Mouse (Mus musculus) kidney, postnatal 0 days (tissue): ENCODE measurements around the gene Txndc9. TPM values are rescaled to one million over a fixed set of nuclear protein-coding genes. Genes with fewer than 3 reads are reported as not detected.

Experiments
- ATAC-seq: fragments of 200-750 bp; cut with Nextera tagmentation; replicated peaks from 2 replicates; pipeline ENCODE4 v1.8.0; 2017; ENCODE audit warnings: low read depth, moderate number of reproducible peaks, moderate TSS enrichment, moderate library complexity; ENCODE audit not compliant: low FRiP score
- DNase-seq: peaks from one replicate; pipeline ENCODE4 v3.0.0-alpha.2; 2016; ENCODE audit warnings: low spot score
- H3K27ac ChIP-seq: fragments of 300-500 bp; sonication (generic); 2 replicates; pipeline ENCODE4 v1.5.1; 2014; ENCODE audit warnings: mild to moderate bottlenecking
- H3K27me3 ChIP-seq: fragments of 300-500 bp; sonication (generic); 2 replicates; pipeline ENCODE4 v1.6.1; 2014; ENCODE audit warnings: low read length, mixed read lengths; ENCODE audit not compliant: insufficient read depth
- H3K36me3 ChIP-seq: fragments of 300-500 bp; sonication (generic); 2 replicates; pipeline ENCODE4 v1.6.1; 2014; ENCODE audit warnings: low read length, mixed read lengths; ENCODE audit not compliant: insufficient read depth
- H3K4me1 ChIP-seq: fragments of 300-500 bp; sonication (generic); replicated peaks from 2 replicates; pipeline ENCODE4 v1.6.1; 2014; ENCODE audit warnings: antibody characterized with exemption, low read length, mixed read lengths; ENCODE audit not compliant: insufficient read depth
- H3K4me2 ChIP-seq: fragments of 300-500 bp; sonication (generic); 2 replicates; pipeline ENCODE4 v1.6.1; 2014; ENCODE audit warnings: mild to moderate bottlenecking, low read length, moderate library complexity, mixed read lengths
- H3K4me3 ChIP-seq: fragments of 300-500 bp; sonication (generic); replicated peaks from 2 replicates; pipeline ENCODE4 v1.5.1; 2014; ENCODE audit warnings: low read depth, low read length
- H3K9ac ChIP-seq: fragments of 300-500 bp; sonication (generic); 2 replicates; pipeline ENCODE4 v1.6.1; 2014; ENCODE audit warnings: low read depth, low read length
- H3K9me3 ChIP-seq: fragments of 300-500 bp; sonication (generic); replicated peaks from 2 replicates; pipeline ENCODE4 v1.6.1; 2016; ENCODE audit warnings: low read length, inconsistent platforms, mixed read lengths
- CTCF ChIP-seq: IDR thresholded peaks from 2 replicates; pipeline ENCODE4 v1.5.1; 2016; ENCODE audit warnings: antibody characterized with exemption, low read depth, mild to moderate bottlenecking, moderate library complexity
- WGBS: fragments of 180-500 bp; shearing (Covaris S2); extraction: QIAGEN DNeasy Blood & Tissue Kit; methylation state at CpG from one replicate; pipeline ENCODE4 v1.1.7; 2014; 5-methylcytosine and 5-hydroxymethylcytosine counted together
- polyA plus RNA-seq: library from polyadenylated mRNA; unstranded; fragments of >200 nt; fragmentation: Nextera tagmentation; extraction: Ambion mirVana; gene quantifications from 2 replicates; pipeline ENCODE4 v1.2.1, GENCODE M21; 2015

Gene Txndc9
- polyA plus RNA-seq, 1 experiment from 2014 or later: 135 TPM

DNA sequence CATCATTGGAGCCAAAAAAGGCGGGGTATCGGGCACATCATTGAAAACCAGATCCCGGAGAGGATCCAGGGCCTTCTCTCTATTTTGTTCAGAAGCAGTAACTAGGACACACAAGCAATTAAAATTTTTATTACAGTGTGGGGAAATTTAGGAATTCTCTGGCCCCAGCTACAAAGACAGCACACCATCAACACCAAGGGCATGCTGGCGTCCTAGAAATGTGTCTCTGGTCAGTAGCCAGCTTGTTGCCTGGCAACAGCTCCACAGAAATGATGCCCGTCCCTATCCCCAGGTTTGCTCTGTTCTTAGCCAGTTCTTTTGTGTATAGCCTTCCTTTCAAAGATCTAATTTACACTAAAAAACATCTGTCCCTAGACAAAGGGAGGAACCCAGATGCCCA, 38.2 kb downstream of the Txndc9 start:
- no peak for ATAC-seq
- Histone ChIP-seq H3K27ac (no peak overlapping the region), H3K27me3 (no peaks in the 10 kb centered on the region), H3K4me2 (no peak overlapping the region), H3K36me3 (no peaks in the 10 kb centered on the region), H3K4me3 (no peak overlapping the region), H3K9ac (no peak overlapping the region), H3K9me3 (no peaks in the 10 kb centered on the region), H3K4me1 (no peaks in the 10 kb centered on the region)
- DNase-seq: no peak
- WGBS: 77% methylated on average over 5 of the region's 5 CpGs
- TF ChIP-seq CTCF: no peak

DNA sequence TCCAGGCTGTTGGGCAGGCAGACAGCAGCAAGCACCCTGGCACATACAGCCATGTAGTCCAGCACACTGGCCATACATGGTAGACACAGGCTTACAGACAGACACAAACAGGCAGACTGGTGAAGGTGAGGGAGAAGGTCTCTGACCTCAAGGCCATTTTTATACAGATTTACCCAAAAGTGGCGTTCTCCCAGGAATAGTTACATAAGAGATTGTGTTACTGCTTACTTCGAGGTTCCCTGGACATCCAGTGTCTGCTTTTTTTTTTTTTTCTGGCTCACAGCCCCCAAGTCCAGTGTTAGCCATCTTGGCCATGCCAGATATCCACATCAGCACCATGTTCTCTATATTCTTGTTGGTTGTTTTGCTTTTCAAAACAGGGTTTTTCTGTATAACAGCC, 39.2 kb downstream of the Txndc9 start:
- Histone ChIP-seq H3K9ac (no peak overlapping the region), H3K9me3 (no peaks in the 10 kb centered on the region), H3K36me3 (no peaks in the 10 kb centered on the region), H3K4me3 (no peak overlapping the region), H3K4me1 (no peaks in the 10 kb centered on the region), H3K27ac (no peak overlapping the region), H3K4me2 (no peak overlapping the region), H3K27me3 (no peaks in the 10 kb centered on the region)
- WGBS: 66% methylated on average over 2 of the region's 2 CpGs
- ATAC-seq (no peak), DNase-seq (no peak)
- TF ChIP-seq CTCF: no peak

DNA sequence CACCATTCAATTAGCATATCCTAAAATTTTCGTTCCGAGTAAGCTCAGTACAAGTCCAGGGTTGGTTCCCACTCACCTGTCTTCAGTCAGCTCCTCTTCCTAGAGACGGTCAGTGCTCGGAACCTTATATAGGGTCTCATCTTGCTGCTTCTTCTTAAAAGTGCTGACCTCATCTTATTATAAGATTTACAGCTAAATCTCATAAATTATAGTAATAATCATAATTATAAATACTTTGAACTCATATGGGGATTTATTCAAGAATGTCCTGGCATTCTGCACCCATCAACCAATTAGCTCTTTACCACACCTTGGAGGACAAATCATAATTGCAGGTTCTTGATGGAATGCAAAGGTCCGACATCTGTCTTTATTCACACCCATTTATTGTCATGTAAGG, 40.0 kb downstream of the Txndc9 start, which contains the start of gene Lyg1:
Lyg1 (minus strand) TSS at position 101 of the 400 bp plus-strand sequence.
- DNase-seq (no peak), ATAC-seq (no peak)
- H3K4me3 ChIP-seq: no peak within 1 kb of the TSS
- no peaks in the 10 kb centered on the region for H3K27me3 ChIP-seq
- no peaks in the 10 kb centered on the region for H3K4me1 ChIP-seq
- WGBS: 86% methylated on average over 5 of the region's 5 CpGs
- no peak within 1 kb of the TSS for H3K9ac ChIP-seq
- no peaks in the 10 kb centered on the region for H3K36me3 ChIP-seq
- TF ChIP-seq CTCF: no peak
- H3K9me3 ChIP-seq: no peaks in the 10 kb centered on the region
- no peak within 1 kb of the TSS for H3K27ac ChIP-seq
- no peak within 1 kb of the TSS for H3K4me2 ChIP-seq

DNA sequence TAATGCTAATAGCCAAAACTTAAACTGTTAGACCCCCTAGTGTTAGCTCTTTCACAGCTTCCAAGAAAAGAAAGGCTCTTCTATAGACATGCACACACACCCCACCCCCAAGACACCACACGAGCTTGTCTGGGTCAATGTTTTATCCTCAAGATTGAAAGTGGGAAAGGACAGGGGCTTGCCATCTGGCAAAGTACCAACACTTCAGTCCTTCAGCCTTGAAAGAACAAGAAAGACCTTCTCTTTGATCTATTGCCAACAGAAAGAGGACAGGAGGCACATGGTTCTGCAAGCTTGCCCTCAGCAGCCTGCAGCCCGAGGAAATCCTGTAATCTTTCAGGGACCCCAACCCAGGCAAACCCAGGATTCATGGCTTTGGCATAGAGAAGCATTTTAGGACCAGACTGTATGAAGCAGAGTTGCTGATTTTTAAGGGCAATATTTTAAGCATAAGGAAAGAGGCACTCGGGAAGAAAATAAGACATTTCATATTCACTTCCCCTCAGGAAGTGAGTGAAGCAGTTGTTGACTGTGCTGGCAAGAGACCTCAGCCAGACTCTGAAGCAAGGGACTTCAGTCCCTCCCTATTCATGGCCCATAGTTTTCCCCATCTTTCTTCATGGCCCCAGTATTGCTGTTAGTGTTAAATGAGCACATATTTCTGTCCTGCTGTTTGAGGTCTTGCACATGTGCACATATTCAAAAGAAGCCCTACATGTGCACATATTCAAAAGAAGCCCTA, 40.8 kb downstream of the Txndc9 start:
- H3K9ac ChIP-seq: no peak overlapping the region
- no peak overlapping the region for H3K27ac ChIP-seq
- no peak overlapping the region for H3K4me2 ChIP-seq
- H3K4me1 ChIP-seq: no peaks in the 10 kb centered on the region
- H3K27me3 ChIP-seq: no peaks in the 10 kb centered on the region
- DNase-seq (peak; percentile 46), ATAC-seq (no peak)
- no peak overlapping the region for H3K4me3 ChIP-seq
- H3K9me3 ChIP-seq: no peaks in the 10 kb centered on the region
- TF ChIP-seq CTCF: no peak
- no peaks in the 10 kb centered on the region for H3K36me3 ChIP-seq
- WGBS: 14% methylated on average over 3 of the region's 3 CpGs

DNA sequence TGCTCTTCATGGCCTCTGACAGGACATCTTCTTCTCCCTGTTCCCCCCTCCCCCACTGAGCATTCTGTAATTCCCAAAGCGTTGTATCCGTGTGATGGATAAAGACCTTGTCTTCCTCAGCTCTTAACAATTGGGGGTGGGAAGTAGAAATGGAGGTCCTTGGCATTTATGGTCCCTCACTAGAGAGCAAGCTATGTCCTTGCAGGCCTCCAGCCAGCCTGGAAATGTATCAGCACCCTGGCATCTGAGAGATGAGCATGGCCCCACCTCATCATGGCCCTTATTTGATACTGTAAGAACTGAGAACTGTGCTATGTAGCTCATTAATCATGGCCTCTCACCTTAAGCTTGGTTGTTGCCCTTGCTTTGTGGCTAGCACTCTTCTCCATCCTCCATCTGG, 42.4 kb downstream of the Txndc9 start:
- no peaks in the 10 kb centered on the region for H3K4me1 ChIP-seq
- no peak overlapping the region for H3K4me2 ChIP-seq
- DNase-seq: no peak
- H3K9me3 ChIP-seq: no peaks in the 10 kb centered on the region
- no peak overlapping the region for H3K4me3 ChIP-seq
- 98% methylated on average over 2 of the region's 2 CpGs for WGBS
- no peaks in the 10 kb centered on the region for H3K27me3 ChIP-seq
- TF ChIP-seq CTCF: no peak
- no peak overlapping the region for H3K27ac ChIP-seq
- no peak overlapping the region for H3K9ac ChIP-seq
- ATAC-seq: no peak
- H3K36me3 ChIP-seq: no peaks in the 10 kb centered on the region

DNA sequence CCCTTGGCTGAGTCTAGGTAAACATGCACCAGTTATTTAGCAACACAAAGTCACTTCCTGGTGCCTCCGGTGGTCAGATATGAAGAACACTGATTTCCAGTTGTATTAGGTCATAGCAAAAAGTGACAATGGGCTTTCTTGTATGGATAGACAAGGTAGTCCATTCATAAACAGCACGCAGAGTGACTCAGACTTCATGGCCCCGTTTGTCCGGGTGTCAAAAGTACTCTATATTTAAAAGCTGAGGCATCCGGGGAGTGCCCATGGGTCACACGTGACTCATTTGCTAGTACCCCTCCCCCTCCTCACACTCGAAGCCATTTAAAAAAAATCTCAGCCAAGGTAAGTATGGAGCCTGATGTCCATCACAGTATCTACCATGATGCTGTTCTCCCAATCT, 42.9 kb downstream of the Txndc9 start:
- DNase-seq: no peak
- 76% methylated on average over 7 of the region's 7 CpGs for WGBS
- no peak for TF ChIP-seq CTCF

DNA sequence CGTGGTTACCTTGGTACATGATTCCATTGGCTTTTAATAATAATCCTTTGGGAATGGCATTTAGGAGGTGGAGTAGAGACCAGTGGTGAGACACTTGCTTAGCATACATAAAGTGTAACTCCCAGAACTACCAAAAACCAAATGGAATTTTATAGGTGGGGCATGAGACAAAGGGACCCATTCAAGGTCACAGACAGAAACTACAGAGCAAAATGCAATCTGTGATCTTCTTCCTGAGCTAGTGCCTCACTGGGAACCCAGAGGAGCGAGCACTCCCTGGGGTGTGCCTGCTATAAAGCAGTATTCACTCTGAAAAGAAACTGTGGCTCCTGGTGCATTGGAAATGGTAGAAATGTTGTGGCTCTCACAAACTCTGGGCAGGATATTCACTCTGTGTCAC, 48.8 kb downstream of the Txndc9 start:
- no peak for DNase-seq
- H3K27ac ChIP-seq: no peak overlapping the region
- no peak overlapping the region for H3K4me3 ChIP-seq
- H3K36me3 ChIP-seq: no peaks in the 10 kb centered on the region
- H3K27me3 ChIP-seq: no peaks in the 10 kb centered on the region
- no peaks in the 10 kb centered on the region for H3K9me3 ChIP-seq
- H3K9ac ChIP-seq: no peak overlapping the region
- H3K4me1 ChIP-seq: no peaks in the 10 kb centered on the region
- H3K4me2 ChIP-seq: no peak overlapping the region
- no peak for TF ChIP-seq CTCF
- ATAC-seq: no peak
- 81% methylated on average over 2 of the region's 2 CpGs for WGBS

More for the DNA sequence above, 42.9 kb downstream of the Txndc9 start:
- Histone ChIP-seq H3K4me3 (no peak overlapping the region), H3K9me3 (no peaks in the 10 kb centered on the region), H3K9ac (no peak overlapping the region), H3K27ac (no peak overlapping the region), H3K27me3 (no peaks in the 10 kb centered on the region), H3K4me1 (no peaks in the 10 kb centered on the region), H3K36me3 (no peaks in the 10 kb centered on the region), H3K4me2 (no peak overlapping the region)
- no peak for ATAC-seq

Other genes starting within 250 kb of the Txndc9 start
- 4.9 and 5.3 TPM in 2 replicates for gene Tsga10, start 131.5 kb downstream of the Txndc9 start, polyA plus RNA-seq
- gene Lipt1, start 126.2 kb downstream of the Txndc9 start, polyA plus RNA-seq: 10.0 and 10.6 TPM in 2 replicates
- 25.4 and 26.5 TPM in 2 replicates for gene Mitd1, start 107.5 kb downstream of the Txndc9 start, polyA plus RNA-seq
- gene Mrpl30, start 107.4 kb downstream of the Txndc9 start, polyA plus RNA-seq: 295 and 316 TPM in 2 replicates
- not detected in 2 replicates for gene Lyg2, start 81.4 kb downstream of the Txndc9 start, polyA plus RNA-seq
- not detected in 2 replicates for gene Lyg1, start 40.1 kb downstream of the Txndc9 start, polyA plus RNA-seq
- gene Eif5b, start 117 bp upstream of the Txndc9 start, polyA plus RNA-seq: 21.8 and 22.3 TPM in 2 replicates
- gene Rev1, start 131.9 kb upstream of the Txndc9 start, polyA plus RNA-seq: 12.5 and 13.9 TPM in 2 replicates